Comparison of ENCODE assay signal across 8 mouse cellular contexts in the genomic region with DNA sequence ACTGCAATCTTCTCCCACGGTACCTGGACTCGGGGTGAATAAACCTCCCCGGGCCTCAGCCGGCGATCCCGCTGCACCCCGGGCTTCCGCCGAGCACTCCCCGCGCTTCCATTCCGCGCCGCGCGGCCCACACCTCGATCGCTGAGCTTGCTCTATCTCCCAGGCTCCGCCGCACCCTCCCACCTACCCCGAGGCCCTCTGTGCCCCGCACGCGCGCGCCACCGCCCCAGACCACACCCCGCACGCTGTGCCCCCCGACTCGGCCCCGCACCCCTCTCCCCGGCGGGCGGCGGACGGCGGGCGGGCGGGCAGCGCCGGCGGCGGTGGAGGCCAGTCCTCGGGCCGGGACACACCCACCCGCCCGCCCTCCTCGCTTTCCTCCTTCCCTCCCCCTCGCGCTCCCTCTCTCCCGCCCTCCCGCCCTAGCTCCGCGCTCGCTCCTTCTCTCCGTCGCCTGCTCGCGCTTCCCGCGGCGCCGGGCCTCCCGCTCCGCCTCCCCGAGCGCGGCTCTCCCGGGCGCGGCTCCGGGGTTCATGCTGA. TPM values are rescaled to one million over a fixed set of nuclear protein-coding genes. Genes with fewer than 3 reads are reported as not detected.
DNase-seq lines count a peak whose midpoint lies in the region; ATAC-seq lines count a peak whose summit lies in the region.

A gene (plus strand): TSS at position 343 of the 540 bp plus-strand sequence.

- H3K4me3 ChIP-seq in forebrain, embryonic 16.5 days (replicated peaks; ENCODE audit: low read length) = peak within 1 kb of the TSS; percentile 77
- peak within 1 kb of the TSS; percentile 75 for H3K4me3 ChIP-seq in hindbrain, embryonic 10.5 days

- H3K4me1 ChIP-seq in forebrain, embryonic 16.5 days (replicated peaks; ENCODE audit: control insufficient read depth, insufficient read depth, low read length) = peaks cover 23% of the 10 kb centered on the region
- peaks cover 47% of the 10 kb centered on the region for H3K4me1 ChIP-seq in hindbrain, embryonic 10.5 days (replicated peaks)

- H3K36me3 ChIP-seq in forebrain, embryonic 16.5 days (ENCODE audit: control insufficient read depth, insufficient read depth) = no peaks in the 10 kb centered on the region
- H3K36me3 ChIP-seq in hindbrain, embryonic 10.5 days = 0 out of 2 replicates have a peak, but pooled peaks cover 3% of the 10 kb centered on the region

- ATAC-seq in forebrain, embryonic 16.5 days = peak; percentile 61

- H3K27me3 ChIP-seq in forebrain, embryonic 16.5 days (replicated peaks; ENCODE audit: control insufficient read depth, insufficient read depth, low read length) = no peaks in the 10 kb centered on the region
- H3K27me3 ChIP-seq in hindbrain, embryonic 10.5 days (ENCODE audit: insufficient read depth, poor library complexity, severe bottlenecking) = peaks cover 24% of the 10 kb centered on the region

- no peaks in the 10 kb centered on the region for H3K9me3 ChIP-seq in forebrain, embryonic 16.5 days (ENCODE audit: control insufficient read depth, low read length)
- H3K9me3 ChIP-seq in hindbrain, embryonic 10.5 days = no peaks in the 10 kb centered on the region

- H3K4me2 ChIP-seq in forebrain, embryonic 16.5 days (ENCODE audit: low read length) = peak within 1 kb of the TSS; percentile 98

- 1% methylated on average over 46 of the region's 73 CpGs for WGBS in forebrain, embryonic 16.5 days
- WGBS in hindbrain, embryonic 10.5 days = under 1% methylated on average over 61 of the region's 73 CpGs

- DNase-seq in MN1 (ENCODE audit: low spot score) = peak; percentile 14
- DNase-seq in c-Kit-negative CD71-positive TER-119-positive erythroid progenitor cells, embryonic 14.5 days (ENCODE audit: low read depth, low spot score) = peak; percentile 48
- peak; percentile 61 for DNase-seq in hindbrain, embryonic 10.5 days (ENCODE audit: low spot score)
- DNase-seq in layer of hippocampus, postnatal 14 days (ENCODE audit: low spot score in 2 of 2) = peak in 1 of 2 experiments; percentile 65
- peak; percentile 58 for DNase-seq in lung, postnatal 14 days
- DNase-seq in retina, postnatal 7 days (ENCODE audit: low read depth, low spot score) = peak; percentile 46
- DNase-seq in urinary bladder, adult 2 months (ENCODE audit: low spot score) = peak; percentile 62

- H3K9ac ChIP-seq in forebrain, embryonic 16.5 days (replicated peaks; ENCODE audit: low read depth, low read length) = peak within 1 kb of the TSS; percentile 88

- peak within 1 kb of the TSS; percentile 89 for H3K27ac ChIP-seq in forebrain, embryonic 16.5 days (ENCODE audit: low read length)
- peak within 1 kb of the TSS; percentile 90 for H3K27ac ChIP-seq in hindbrain, embryonic 10.5 days

RNA-seq across cellular contexts. Expression of the gene that starts here (rescaled TPM):
- polyA plus RNA-seq in forebrain, embryonic 16.5 days (2015; fragmentation: Nextera tagmentation; extraction: Ambion mirVana) = 7.2 and 8.8 TPM in 2 replicates
- 6.8 and 8.3 TPM in 2 replicates for polyA plus RNA-seq in hindbrain, embryonic 10.5 days (2016; fragmentation: Nextera tagmentation; extraction: Ambion mirVana)
- 10 to 100 TPM; 19.7 to 20.4 TPM for total RNA-seq in layer of hippocampus, postnatal 14 days (2021)
- polyA plus RNA-seq in urinary bladder, adult 2 months (2012; rRNA removed) = 24.4 and 27.7 TPM in 2 replicates
